Mouse (Mus musculus): ENCODE measurements around the gene Tbc1d22b. TPM values are rescaled to one million over a fixed set of nuclear protein-coding genes. Genes with fewer than 3 reads are reported as not detected.

Tbc1d22b gene
- total RNA-seq, 2 experiments from 2014 or later, result 37.8 to 41.4 TPM

GRCm38 (mm10) chr17:29640971-29641370, 91.4 kb downstream of the Tbc1d22b start:
- no peak for DNase-seq (ENCODE audit: low spot score in 2 of 2)

DNA sequence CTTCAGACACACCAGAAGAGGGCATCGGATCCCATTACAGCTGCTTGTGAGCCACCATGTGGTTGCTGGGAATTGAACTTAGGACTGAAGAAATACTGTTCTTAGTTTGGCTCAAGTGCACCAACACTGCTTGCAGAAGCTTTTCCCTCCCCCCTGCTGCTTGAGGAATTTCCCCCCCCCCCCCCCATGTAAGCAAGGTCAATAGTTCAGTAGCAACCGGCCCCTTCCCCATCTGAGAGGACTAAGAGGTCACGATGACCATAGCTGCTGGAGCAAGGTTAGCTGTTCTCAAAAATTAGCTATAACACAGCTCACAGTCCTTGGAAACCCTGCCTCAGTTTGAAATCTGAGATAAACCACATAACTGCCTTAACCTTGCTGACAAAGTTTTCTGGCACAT, 92.6 kb downstream of the Tbc1d22b start:
- DNase-seq (ENCODE audit: low spot score in 2 of 2), result no peak

Small RNA genes within 50 kb of the gene (microRNA-seq; reads per million reads assigned to microRNA genes)
- gene Mir7667, result 0 reads per million in 2 experiments

Other genes with a start within 250 kb of the Tbc1d22b start
- gene Pi16, start 232.1 kb upstream of the Tbc1d22b start, total RNA-seq (2021), result 1 to 10 TPM in 1 of 2 experiments, under 1 TPM in 1; 0.92 to 1.3 TPM
- gene Mtch1, start 201.9 kb upstream of the Tbc1d22b start, total RNA-seq (2021), result 100 to 1,000 TPM; 644 to 648 TPM
- 1 to 10 TPM; 4.4 to 5.8 TPM for gene Fgd2, start 188.9 kb upstream of the Tbc1d22b start, total RNA-seq (2021)
- gene Pim1, start 59.0 kb upstream of the Tbc1d22b start, total RNA-seq (2021), result 1 to 10 TPM; 4.2 to 4.5 TPM
- gene Gm17657, start 147 bp upstream of the Tbc1d22b start, total RNA-seq (2021), result not detected
- gene Tmem217, start 2.6 kb downstream of the Tbc1d22b start, total RNA-seq (2021), result not detected
- gene Rnf8, start 65.0 kb downstream of the Tbc1d22b start, total RNA-seq (2021), result 10 to 100 TPM; 46.2 to 47.2 TPM
- gene Gm28043, start 65.1 kb downstream of the Tbc1d22b start, total RNA-seq (2021), result 1 to 10 TPM; 3.0 to 3.2 TPM
- 100 to 1,000 TPM; 125 to 126 TPM for gene Cmtr1, start 110.8 kb downstream of the Tbc1d22b start, total RNA-seq (2021)
- gene Ccdc167, start 167.3 kb downstream of the Tbc1d22b start, total RNA-seq (2021), result 10 to 100 TPM; 22.6 to 23.4 TPM

Data from layer of hippocampus, adult 18-20 months (tissue).